Mouse (Mus musculus): ENCODE results near the gene Sdr39u1.

GRCm38 (mm10) chr14:55900414-55900755 is 292 bp upstream of the Sdr39u1 start:
- no peak for TF ChIP-seq MAFK (IDR thresholded peaks at IDR 0.05; ENCODE audit: insufficient read depth, low read depth, low read length)
- TF ChIP-seq CHD2 (IDR thresholded peaks at IDR 0.05; ENCODE audit: low read depth, low read length) = no peak
